8 mouse cellular contexts compared by ENCODE assay signal in the genomic region with DNA sequence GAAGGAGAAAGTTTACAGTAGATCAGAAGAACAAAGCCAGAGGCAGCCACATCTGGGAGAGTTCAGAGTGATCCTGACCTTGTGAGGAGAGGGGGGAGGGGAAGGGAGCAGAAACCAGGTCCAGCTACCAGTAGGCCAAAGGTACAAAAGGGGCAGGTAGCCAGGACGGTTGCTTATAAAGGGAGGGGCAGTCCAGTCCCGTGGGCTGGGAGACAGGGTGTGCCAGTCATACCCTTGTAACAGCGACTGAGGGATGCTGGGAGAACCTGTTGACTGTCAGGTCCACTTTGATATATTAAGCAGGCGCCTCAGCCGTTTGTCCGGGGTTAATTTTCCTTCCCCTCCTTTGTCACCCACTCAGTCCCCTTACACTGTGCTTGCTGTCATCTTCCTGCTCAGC. TPM values are rescaled to one million over a fixed set of nuclear protein-coding genes. Genes with fewer than 3 reads are reported as not detected.
A peak's percentile ranks its signal among the peaks of the same experiment; 100 is the strongest.
DNase-seq lines count a peak whose midpoint lies in the region; ATAC-seq and TF ChIP-seq lines count a peak whose summit lies in the region.

No protein-coding gene starts in this region.

- 37% methylated on average over 6 of the region's 6 CpGs for WGBS in cerebellum, adult 2 months
- 19% methylated on average over 6 of the region's 6 CpGs for WGBS in hindbrain, embryonic 13.5 days
- WGBS in liver, adult 2 months: 8% methylated on average over 6 of the region's 6 CpGs

- no peaks in the 10 kb centered on the region for H3K27me3 ChIP-seq in cerebellum, adult 2 months (ENCODE audit: control insufficient read depth, insufficient read depth, low read length)
- no peaks in the 10 kb centered on the region for H3K27me3 ChIP-seq in hindbrain, embryonic 13.5 days
- no peaks in the 10 kb centered on the region for H3K27me3 ChIP-seq in liver, adult 2 months (ENCODE audit: control insufficient read depth, insufficient read depth, low read length)

- no peak for TF ChIP-seq POLR2A in cerebellum, adult 2 months (IDR thresholded peaks at IDR 0.05; ENCODE audit: borderline replicate concordance, insufficient read depth, low read length)
- TF ChIP-seq POLR2A in liver, adult 2 months (IDR thresholded peaks at IDR 0.05; ENCODE audit: extremely low read depth, insufficient read depth, low read length): no peak

- H3K36me3 ChIP-seq in hindbrain, embryonic 13.5 days: peaks cover 24% of the 10 kb centered on the region
- no peaks in the 10 kb centered on the region for H3K36me3 ChIP-seq in liver, adult 2 months (ENCODE audit: control insufficient read depth, insufficient read depth, low read length)

- peaks cover 2% of the 10 kb centered on the region; the same call in 1 of the 2 replicates for H3K79me2 ChIP-seq in liver, adult 2 months (ENCODE audit: control insufficient read depth, insufficient read depth, low read length)

- no peak for DNase-seq in cerebellum, adult 2 months
- DNase-seq in cerebellum, postnatal 10 days: no peak
- DNase-seq in c-Kit-positive CD71-positive TER-119-positive erythroid progenitor cells, embryonic 14.5 days (ENCODE audit: low spot score): peak; percentile 73
- DNase-seq in liver, adult 2 months (ENCODE audit: extremely low read depth, low read depth, low spot score): peak; percentile 75
- peak; percentile 77 for DNase-seq in skeletal muscle tissue, adult 2 months (ENCODE audit: low read depth, low spot score)
- DNase-seq in ovary, postnatal 14 days (ENCODE audit: low spot score): no peak
- no peak for DNase-seq in cerebellum, postnatal 4 days (ENCODE audit: low spot score in 2 of 2)

- H3K9me3 ChIP-seq in hindbrain, embryonic 13.5 days: no peaks in the 10 kb centered on the region

- no peak for ATAC-seq in hindbrain, embryonic 13.5 days (ENCODE audit: low FRiP score)

- no peak overlapping the region for H3K9ac ChIP-seq in hindbrain, embryonic 13.5 days
- H3K9ac ChIP-seq in liver, adult 2 months (ENCODE audit: low read depth, low read length): peak overlapping the region; percentile 26

- H3K4me2 ChIP-seq in hindbrain, embryonic 13.5 days: no peak overlapping the region

- TF ChIP-seq CTCF in cerebellum, adult 2 months (IDR thresholded peaks at IDR 0.05; ENCODE audit: borderline replicate concordance, insufficient read depth, low read depth, low read length): no peak
- no peak for TF ChIP-seq CTCF in liver, adult 2 months (IDR thresholded peaks at IDR 0.05; ENCODE audit: low read depth, low read length)

- peak overlapping the region; percentile 23; the same call in 1 of the 2 replicates for H3K27ac ChIP-seq in cerebellum, adult 2 months (ENCODE audit: insufficient read depth, low read length)
- peak overlapping the region; percentile 66; the same call in 1 of the 2 replicates for H3K27ac ChIP-seq in hindbrain, embryonic 13.5 days
- peak overlapping the region; percentile 73 for H3K27ac ChIP-seq in liver, adult 2 months (replicated peaks; ENCODE audit: insufficient read depth, low read depth, low read length)

- H3K4me3 ChIP-seq in cerebellum, adult 2 months (replicated peaks; ENCODE audit: insufficient read depth, low read depth, low read length): no peak overlapping the region
- no peak overlapping the region for H3K4me3 ChIP-seq in hindbrain, embryonic 13.5 days
- no peak overlapping the region for H3K4me3 ChIP-seq in liver, adult 2 months (ENCODE audit: insufficient read depth, low read depth, low read length)

- peaks cover 15% of the 10 kb centered on the region for H3K4me1 ChIP-seq in cerebellum, adult 2 months (ENCODE audit: control insufficient read depth, insufficient read depth, low read length)
- H3K4me1 ChIP-seq in hindbrain, embryonic 13.5 days (replicated peaks): peaks cover 31% of the 10 kb centered on the region
- H3K4me1 ChIP-seq in liver, adult 2 months (ENCODE audit: control insufficient read depth, insufficient read depth, low read length): peaks cover 33% of the 10 kb centered on the region

RNA-seq across cellular contexts. Expression of a gene that starts 12.9 kb away (rescaled TPM):
- polyA plus RNA-seq in cerebellum, adult 2 months (2012; rRNA removed): 13.5 and 15.9 TPM in 2 replicates
- polyA plus RNA-seq in hindbrain, embryonic 13.5 days (2015; fragmentation: Nextera tagmentation; extraction: Ambion mirVana): 0.98 and 1.0 TPM in 2 replicates
- 0.55 and 1.6 TPM in 2 replicates for total RNA-seq in liver, adult 2 months (2014; rRNA removed)
- 2.5 and 4.7 TPM in 2 replicates for polyA plus RNA-seq in liver, adult 2 months (2012; rRNA removed)

RNA-seq across cellular contexts. Expression of a gene that starts 16.2 kb away (rescaled TPM):
- polyA plus RNA-seq in cerebellum, adult 2 months (2012; rRNA removed): 43.6 and 45.4 TPM in 2 replicates
- polyA plus RNA-seq in hindbrain, embryonic 13.5 days (2015; fragmentation: Nextera tagmentation; extraction: Ambion mirVana): 49.3 and 54.2 TPM in 2 replicates
- total RNA-seq in liver, adult 2 months (2014; rRNA removed): 57.5 and 92.2 TPM in 2 replicates
- polyA plus RNA-seq in liver, adult 2 months (2012; rRNA removed): 38.7 and 39.4 TPM in 2 replicates

RNA-seq across cellular contexts. Expression of a gene that starts 50.0 kb away (rescaled TPM):
- polyA plus RNA-seq in cerebellum, adult 2 months (2012; rRNA removed): 84.5 and 88.8 TPM in 2 replicates
- 106 and 108 TPM in 2 replicates for polyA plus RNA-seq in hindbrain, embryonic 13.5 days (2015; fragmentation: Nextera tagmentation; extraction: Ambion mirVana)
- 23.5 and 25.1 TPM in 2 replicates for total RNA-seq in liver, adult 2 months (2014; rRNA removed)
- polyA plus RNA-seq in liver, adult 2 months (2012; rRNA removed): 5.0 and 5.2 TPM in 2 replicates

Comparison
In these comparisons a context has a peak if more than half of its experiments do, and no peak if none do; other contexts are left out.
1. DNase-seq: peak in c-Kit-positive CD71-positive TER-119-positive erythroid progenitor cells, embryonic 14.5 days (single experiment), liver, adult 2 months (single experiment) and skeletal muscle tissue, adult 2 months (single experiment); none in cerebellum, adult 2 months (0 of 2), cerebellum, postnatal 10 days (0 of 2), ovary, postnatal 14 days (single experiment) and cerebellum, postnatal 4 days (0 of 2).
2. H3K27ac ChIP-seq: peak in every context shown above with its lines; median percentile 73 in liver, adult 2 months; 66 in hindbrain, embryonic 13.5 days; 23 in cerebellum, adult 2 months.
3. RNA of a gene that starts 50.0 kb away (polyA plus RNA-seq): 106 to 108 TPM in hindbrain, embryonic 13.5 days and 84.5 to 88.8 TPM in cerebellum, adult 2 months; 5.0 to 5.2 TPM in liver, adult 2 months; every median in the first group is over 10 times any median in the second.